Mouse (Mus musculus) brain, embryonic 14.5 days (tissue): ENCODE data around the gene Fhad1.

Experiments used
- CTCF ChIP-seq: fragments of 200-500 bp; IDR thresholded peaks from 2 replicates; pipeline ENCODE4 v1.5.1; 2012; ENCODE audit warnings: inconsistent platforms, mild to moderate bottlenecking, moderate library complexity, borderline replicate concordance; ENCODE audit not compliant: insufficient read depth, insufficient read length; ENCODE audit errors: extremely low read depth
- POLR2A ChIP-seq: fragments of 200-500 bp; IDR thresholded peaks from 2 replicates; pipeline ENCODE4 v1.6.1; 2012; ENCODE audit warnings: mild to moderate bottlenecking, inconsistent platforms, borderline replicate concordance; ENCODE audit not compliant: poor library complexity, insufficient read depth, insufficient read length, severe bottlenecking; ENCODE audit errors: extremely low read depth

GRCm38 (mm10) chr4:142010441-142010840, 4.4 kb downstream of the Fhad1 start:
- no peak for TF ChIP-seq POLR2A
- TF ChIP-seq CTCF, result no peak
